Mouse (Mus musculus) liver, embryonic 12.5 days (tissue): Measurements from ENCODE around the gene Lsm7. TPM values are rescaled to one million over a fixed set of nuclear protein-coding genes. Genes with fewer than 3 reads are reported as not detected.
A peak's percentile ranks its signal among the peaks of the same experiment; 100 is the strongest.

Experiments
- ATAC-seq: fragments of 200-750 bp; cut with Nextera tagmentation; 2 replicates; pipeline ENCODE4 v1.8.0; 2017; ENCODE audit warnings: moderate number of reproducible peaks, mild to moderate bottlenecking, moderate library complexity
- H3K27ac ChIP-seq: fragments of 300-500 bp; sonication (generic); 2 replicates; pipeline ENCODE4 v1.5.1; 2016; ENCODE audit warnings: mild to moderate bottlenecking
- H3K27me3 ChIP-seq: fragments of 300-500 bp; sonication (generic); replicated peaks from 2 replicates; pipeline ENCODE4 v1.6.1; 2016; ENCODE audit warnings: mild to moderate bottlenecking, moderate library complexity
- H3K36me3 ChIP-seq: fragments of 300-500 bp; sonication (generic); 2 replicates; pipeline ENCODE4 v1.6.1; 2016; ENCODE audit warnings: mild to moderate bottlenecking, moderate library complexity
- H3K4me1 ChIP-seq: fragments of 300-500 bp; sonication (generic); 2 replicates; pipeline ENCODE4 v1.6.1; 2016
- H3K4me2 ChIP-seq: fragments of 300-500 bp; sonication (generic); 2 replicates; pipeline ENCODE4 v1.6.1; 2016; ENCODE audit warnings: mild to moderate bottlenecking, moderate library complexity
- H3K4me3 ChIP-seq: fragments of 300-500 bp; sonication (generic); 2 replicates; pipeline ENCODE4 v1.5.1; 2016; ENCODE audit warnings: mild to moderate bottlenecking, moderate library complexity
- H3K9ac ChIP-seq: fragments of 300-500 bp; sonication (generic); 2 replicates; pipeline ENCODE4 v1.6.1; 2016; ENCODE audit warnings: mild to moderate bottlenecking, moderate library complexity
- H3K9me3 ChIP-seq: fragments of 300-500 bp; sonication (generic); replicated peaks from 2 replicates; pipeline ENCODE4 v1.6.1; 2016; ENCODE audit warnings: mild to moderate bottlenecking, moderate library complexity
- WGBS: fragments of 180-500 bp; shearing (Covaris S2); methylation state at CpG from one replicate; pipeline ENCODE4 v1.1.7; 2016; ENCODE audit not compliant: insufficient replicate concordance; 5-methylcytosine and 5-hydroxymethylcytosine counted together
- microRNA counts: library from miRNA; unstranded; fragments of <30 nt; microRNA quantifications from one replicate; lab custom pipeline; 2017
- microRNA-seq: library from miRNA; unstranded; fragments of <30 nt; microRNA quantifications from one replicate; pipeline ENCODE4, GENCODE M21; 2017
- polyA plus RNA-seq: library from polyadenylated mRNA; unstranded; fragments of >200 nt; fragmentation: Nextera tagmentation; extraction: Ambion mirVana; gene quantifications from 2 replicates; pipeline ENCODE4 v1.2.1, GENCODE M21; 2016

The Lsm7 gene
- polyA plus RNA-seq, 1 experiment from 2014 or later, result 235 TPM

DNA sequence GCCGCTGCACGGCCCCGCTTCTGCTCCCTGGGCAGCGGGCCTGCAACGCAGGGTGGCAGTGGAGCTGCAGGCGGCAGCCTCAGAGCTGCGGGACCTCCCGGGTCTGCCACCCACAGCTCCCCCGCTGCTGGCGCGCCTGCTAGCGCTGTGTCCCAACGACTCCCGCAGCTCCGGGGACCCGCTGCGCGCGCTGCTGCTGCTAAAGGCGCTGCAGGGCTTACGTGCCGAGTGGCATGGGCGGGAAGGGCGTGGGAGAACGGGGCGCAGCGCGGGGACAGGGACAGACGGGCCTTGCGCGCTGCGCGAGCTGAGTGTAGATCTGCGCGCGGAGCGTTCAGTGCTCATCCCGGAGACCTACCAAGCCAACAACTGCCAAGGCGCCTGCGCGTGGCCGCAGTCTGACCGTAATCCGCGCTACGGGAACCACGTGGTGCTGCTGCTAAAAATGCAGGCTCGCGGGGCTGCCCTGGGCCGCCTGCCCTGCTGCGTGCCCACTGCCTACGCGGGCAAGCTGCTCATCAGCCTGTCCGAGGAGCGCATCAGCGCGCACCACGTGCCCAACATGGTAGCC, 47.9 kb downstream of the Lsm7 start:
- peak; percentile 11 for ATAC-seq
- H3K4me3 ChIP-seq, result peak overlapping the region; percentile 56
- H3K36me3 ChIP-seq, result peaks cover 35% of the 10 kb centered on the region
- 3% methylated on average over 58 of the region's 58 CpGs for whole genome bisulfite sequencing
- H3K9me3 ChIP-seq, result no peaks in the 10 kb centered on the region
- H3K4me2 ChIP-seq, result peak overlapping the region; percentile 88
- peak overlapping the region; percentile 65 for H3K9ac ChIP-seq
- H3K27me3 ChIP-seq, result peaks cover 61% of the 10 kb centered on the region
- H3K4me1 ChIP-seq, result peaks cover 60% of the 10 kb centered on the region
- peak overlapping the region; percentile 53; the same call in 1 of the 2 replicates for H3K27ac ChIP-seq

DNA sequence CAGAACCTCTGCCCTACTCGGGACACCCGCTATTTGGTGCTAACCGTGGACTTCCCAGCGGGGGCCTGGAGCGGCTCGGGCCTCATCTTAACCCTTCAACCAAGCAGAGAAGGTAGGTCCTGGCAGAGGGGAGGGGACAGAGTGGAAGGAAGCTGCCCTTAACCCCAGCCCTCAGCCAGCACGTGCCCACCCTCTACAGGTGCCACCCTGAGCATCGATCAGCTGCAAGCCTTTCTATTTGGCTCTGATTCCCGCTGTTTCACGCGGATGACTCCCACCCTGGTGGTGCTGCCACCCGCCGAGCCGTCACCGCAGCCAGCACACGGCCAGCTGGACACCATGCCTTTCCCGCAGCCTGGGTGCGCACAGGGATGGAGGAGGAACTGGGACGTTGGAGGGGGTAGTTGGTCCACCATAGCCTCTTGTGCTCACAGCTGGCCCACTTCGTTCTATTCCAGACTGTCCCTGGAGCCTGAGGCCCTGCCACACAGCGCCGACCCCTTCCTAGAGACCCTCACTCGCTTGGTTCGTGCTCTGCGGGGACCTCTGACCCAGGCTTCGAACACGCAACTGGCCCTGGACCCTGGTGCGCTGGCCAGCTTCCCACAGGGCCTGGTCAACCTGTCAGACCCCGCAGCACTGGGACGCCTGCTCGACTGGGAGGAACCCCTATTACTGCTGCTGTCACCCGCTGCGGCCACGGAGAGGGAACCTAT, 48.5 kb downstream of the Lsm7 start:
- Histone ChIP-seq H3K27me3 (peaks cover 54% of the 10 kb centered on the region), H3K36me3 (peaks cover 42% of the 10 kb centered on the region), H3K4me1 (peaks cover 60% of the 10 kb centered on the region), H3K27ac (peak overlapping the region; percentile 53; the same call in 1 of the 2 replicates), H3K4me3 (peak overlapping the region; percentile 56), H3K9ac (peak overlapping the region; percentile 65), H3K4me2 (peak overlapping the region; percentile 88), H3K9me3 (no peaks in the 10 kb centered on the region)
- ATAC-seq, result no peak
- 55% methylated on average over 34 of the region's 34 CpGs for WGBS

GRCm38 (mm10) chr10:80805925-80806324, 49.1 kb downstream of the Lsm7 start:
- H3K4me2 ChIP-seq, result peak overlapping the region; percentile 88; the same call in 1 of the 2 replicates
- H3K9me3 ChIP-seq, result no peaks in the 10 kb centered on the region
- peaks cover 47% of the 10 kb centered on the region for H3K36me3 ChIP-seq
- ATAC-seq, result peak; percentile 63
- H3K9ac ChIP-seq, result no peak overlapping the region
- 0 out of 2 replicates have a peak overlapping the region, but pooled peaks have one; percentile 26 for H3K27ac ChIP-seq
- H3K27me3 ChIP-seq, result peaks cover 49% of the 10 kb centered on the region
- H3K4me1 ChIP-seq, result peaks cover 64% of the 10 kb centered on the region
- 17% methylated on average over 3 of the region's 3 CpGs for WGBS
- no peak overlapping the region for H3K4me3 ChIP-seq

DNA sequence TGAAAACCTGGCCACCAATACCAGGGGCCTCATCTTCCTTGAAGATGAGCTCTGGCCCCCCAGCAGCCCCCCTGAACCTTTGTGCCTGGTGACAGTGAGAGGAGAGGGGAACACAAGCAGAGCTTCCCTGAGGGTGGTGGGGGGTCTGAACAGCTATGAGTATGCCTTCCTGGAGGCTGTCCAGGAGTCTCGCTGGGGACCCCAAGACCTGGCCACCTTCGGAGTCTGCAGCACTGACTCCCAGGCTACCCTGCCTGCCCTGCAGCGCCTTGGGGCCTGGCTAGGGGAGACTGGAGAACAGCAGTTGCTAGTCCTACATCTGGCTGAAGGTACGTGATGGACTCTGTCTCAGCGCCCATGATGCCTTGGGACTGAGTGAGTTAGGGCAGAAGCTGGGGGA, 49.7 kb downstream of the Lsm7 start:
- WGBS, result 84% methylated on average over 5 of the region's 5 CpGs
- Histone ChIP-seq H3K9ac (no peak overlapping the region), H3K27ac (peak overlapping the region; percentile 26; the same call in 1 of the 2 replicates), H3K36me3 (peaks cover 53% of the 10 kb centered on the region), H3K9me3 (no peaks in the 10 kb centered on the region), H3K4me1 (peaks cover 68% of the 10 kb centered on the region), H3K27me3 (peaks cover 43% of the 10 kb centered on the region), H3K4me2 (no peak overlapping the region), H3K4me3 (no peak overlapping the region)
- ATAC-seq, result 0 out of 2 replicates have a peak, but pooled peaks have one; percentile 3

- no peak for ATAC-seq
- Histone ChIP-seq H3K27ac (peak within 1 kb of the TSS; percentile 26; the same call in 1 of the 2 replicates), H3K4me2 (peak within 1 kb of the TSS; percentile 88; the same call in 1 of the 2 replicates), H3K36me3 (peaks cover 57% of the 10 kb centered on the region), H3K4me1 (peaks cover 68% of the 10 kb centered on the region), H3K9me3 (no peaks in the 10 kb centered on the region), H3K27me3 (peaks cover 38% of the 10 kb centered on the region), H3K4me3 (no peak within 1 kb of the TSS), H3K9ac (no peak within 1 kb of the TSS)
- WGBS, result 66% methylated on average over 6 of the region's 6 CpGs
Observed at GRCm38 (mm10) chr10:80804916-80805315, 50.1 kb downstream of the Lsm7 start, which contains the start of gene Amh. Amh (plus strand) TSS chr10:80805243.

DNA sequence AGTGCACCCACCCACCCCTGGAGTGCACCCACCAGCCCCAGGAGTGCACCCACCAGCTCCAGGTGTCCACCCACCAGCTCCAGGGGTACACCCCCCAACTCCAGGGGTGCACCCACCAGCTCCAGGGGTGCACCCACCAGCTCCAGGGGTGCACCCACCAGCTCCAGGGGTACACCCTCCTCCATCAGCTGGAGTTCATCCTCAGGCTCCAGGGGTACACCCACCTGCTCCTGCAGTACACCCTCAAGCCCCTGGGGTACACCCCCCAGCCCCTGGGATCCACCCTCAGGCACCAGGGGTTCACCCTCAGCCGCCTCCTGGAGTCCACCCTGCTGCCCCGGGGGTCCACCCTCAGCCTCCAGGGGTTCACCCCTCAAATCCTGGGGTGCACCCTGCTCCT, 50.7 kb downstream of the Lsm7 start:
- H3K4me3 ChIP-seq, result no peak overlapping the region
- peaks cover 72% of the 10 kb centered on the region for H3K4me1 ChIP-seq
- peaks cover 59% of the 10 kb centered on the region for H3K36me3 ChIP-seq

GRCm38 (mm10) chr10:80802996-80803395, 52.0 kb downstream of the Lsm7 start:
- Histone ChIP-seq H3K4me1 (peaks cover 61% of the 10 kb centered on the region), H3K36me3 (peaks cover 59% of the 10 kb centered on the region)

More for the DNA sequence above, 50.7 kb downstream of the Lsm7 start:
- Histone ChIP-seq H3K27ac (no peak overlapping the region), H3K27me3 (peaks cover 33% of the 10 kb centered on the region), H3K4me2 (no peak overlapping the region), H3K9ac (no peak overlapping the region), H3K9me3 (no peaks in the 10 kb centered on the region)
- 95% methylated on average over 2 of the region's 2 CpGs for WGBS
- ATAC-seq, result no peak

More at GRCm38 (mm10) chr10:80802996-80803395, 52.0 kb downstream of the Lsm7 start:
- no peak for ATAC-seq
- peaks cover 19% of the 10 kb centered on the region for H3K27me3 ChIP-seq
- H3K4me3 ChIP-seq, result no peak overlapping the region
- H3K27ac ChIP-seq, result no peak overlapping the region
- no peak overlapping the region for H3K9ac ChIP-seq
- no peak overlapping the region for H3K4me2 ChIP-seq
- H3K9me3 ChIP-seq, result no peaks in the 10 kb centered on the region
- WGBS, result 72% methylated on average over 3 of the region's 3 CpGs

MicroRNA genes within 50 kb of the gene (microRNA counts, 519-probe panel; counts per million panel counts)
- microRNA mmu-miR-1982 (lab: Ali Mortazavi, UCI), result 582 counts per million, percentile 70 among the panel's probes with 10 or more counts

Small RNAs within 50 kb of the gene (microRNA-seq; reads per million reads assigned to microRNA genes)
- 3.5 reads per million, percentile 2 among the genes with 10 or more reads in this experiment for gene Mir1982

Other genes starting within 250 kb of the Lsm7 start
- gene Gm49322, start 249.2 kb downstream of the Lsm7 start, polyA plus RNA-seq, result 2.6 and 3.0 TPM in 2 replicates
- 106 TPM in 2 replicates for gene Csnk1g2, start 232.4 kb downstream of the Lsm7 start, polyA plus RNA-seq
- 26.0 and 27.3 TPM in 2 replicates for gene Btbd2, start 198.1 kb downstream of the Lsm7 start, polyA plus RNA-seq
- gene Mknk2, start 177.1 kb downstream of the Lsm7 start, polyA plus RNA-seq, result 124 and 125 TPM in 2 replicates
- 43.9 and 45.3 TPM in 2 replicates for gene Mob3a, start 153.2 kb downstream of the Lsm7 start, polyA plus RNA-seq
- gene Izumo4, start 153.0 kb downstream of the Lsm7 start, polyA plus RNA-seq, result 10.1 and 10.6 TPM in 2 replicates
- 36.5 and 38.2 TPM in 2 replicates for gene Ap3d1, start 112.9 kb downstream of the Lsm7 start, polyA plus RNA-seq
- gene Dot1l, start 100.0 kb downstream of the Lsm7 start, polyA plus RNA-seq, result 15.7 TPM in 2 replicates
- gene Sf3a2, start 57.0 kb downstream of the Lsm7 start, polyA plus RNA-seq, result 53.5 and 54.1 TPM in 2 replicates
- gene Plekhj1, start 56.6 kb downstream of the Lsm7 start, polyA plus RNA-seq, result 134 and 137 TPM in 2 replicates
- 0.07 TPM in 1 of 2 replicates, not detected in the other for gene Amh, start 50.0 kb downstream of the Lsm7 start, polyA plus RNA-seq
- 0.18 and 0.46 TPM in 2 replicates for gene Jsrp1, start 41.7 kb downstream of the Lsm7 start, polyA plus RNA-seq
- 1,528 and 1,635 TPM in 2 replicates for gene Oaz1, start 28.6 kb downstream of the Lsm7 start, polyA plus RNA-seq
- not detected in 2 replicates for gene Lingo3, start 11.2 kb downstream of the Lsm7 start, polyA plus RNA-seq
- 66.1 and 70.5 TPM in 2 replicates for gene Sppl2b, start 66 bp upstream of the Lsm7 start, polyA plus RNA-seq
- gene Tmprss9, start 16.6 kb upstream of the Lsm7 start, polyA plus RNA-seq, result 0.04 and 0.05 TPM in 2 replicates
- gene Timm13, start 45.8 kb upstream of the Lsm7 start, polyA plus RNA-seq, result 271 and 301 TPM in 2 replicates
- gene Lmnb2, start 63.0 kb upstream of the Lsm7 start, polyA plus RNA-seq, result 23.1 and 23.6 TPM in 2 replicates
- 1.6 and 2.0 TPM in 2 replicates for gene Gadd45b, start 74.9 kb upstream of the Lsm7 start, polyA plus RNA-seq
- 0.80 and 0.81 TPM in 2 replicates for gene Gng7, start 159.7 kb upstream of the Lsm7 start, polyA plus RNA-seq
- not detected in 2 replicates for gene Diras1, start 170.5 kb upstream of the Lsm7 start, polyA plus RNA-seq
- gene Slc39a3, start 182.2 kb upstream of the Lsm7 start, polyA plus RNA-seq, result 7.1 and 7.9 TPM in 2 replicates
- gene Sgta, start 205.0 kb upstream of the Lsm7 start, polyA plus RNA-seq, result 89.2 and 91.3 TPM in 2 replicates
- gene Thop1, start 214.8 kb upstream of the Lsm7 start, polyA plus RNA-seq, result 48.5 and 50.8 TPM in 2 replicates
- gene Creb3l3, start 243.7 kb upstream of the Lsm7 start, polyA plus RNA-seq, result 17.3 and 17.8 TPM in 2 replicates